Mouse (Mus musculus) MEL (cell line): ENCODE measurements around the gene Pole.

Experiments
- POLR2A ChIP-seq, 2 experiments: IDR thresholded peaks; 2 replicates each; pipeline ENCODE4 v1.6.1; 2011 to 2012; ENCODE audit warnings: low read length in 2 of 2, mild to moderate bottlenecking in 2 of 2, control low read depth in 1 of 2, improper control_type of control experiment in 1 of 2, low read depth in 1 of 2, moderate library complexity in 1 of 2; ENCODE audit not compliant: control insufficient read depth in 1 of 2, insufficient read depth in 1 of 2, poor library complexity in 1 of 2
- TCF12 ChIP-seq: IDR thresholded peaks from 2 replicates; pipeline ENCODE4 v1.6.1; 2014; ENCODE audit warnings: low read depth, mild to moderate bottlenecking, inconsistent platforms, low read length, improper control_type of control experiment, moderate library complexity
- UBTF ChIP-seq: IDR thresholded peaks from 2 replicates; pipeline ENCODE4 v1.6.1; 2012; ENCODE audit warnings: low read depth, mild to moderate bottlenecking, inconsistent platforms, low read length, improper control_type of control experiment, moderate library complexity, borderline replicate concordance; ENCODE audit not compliant: insufficient read depth

DNA sequence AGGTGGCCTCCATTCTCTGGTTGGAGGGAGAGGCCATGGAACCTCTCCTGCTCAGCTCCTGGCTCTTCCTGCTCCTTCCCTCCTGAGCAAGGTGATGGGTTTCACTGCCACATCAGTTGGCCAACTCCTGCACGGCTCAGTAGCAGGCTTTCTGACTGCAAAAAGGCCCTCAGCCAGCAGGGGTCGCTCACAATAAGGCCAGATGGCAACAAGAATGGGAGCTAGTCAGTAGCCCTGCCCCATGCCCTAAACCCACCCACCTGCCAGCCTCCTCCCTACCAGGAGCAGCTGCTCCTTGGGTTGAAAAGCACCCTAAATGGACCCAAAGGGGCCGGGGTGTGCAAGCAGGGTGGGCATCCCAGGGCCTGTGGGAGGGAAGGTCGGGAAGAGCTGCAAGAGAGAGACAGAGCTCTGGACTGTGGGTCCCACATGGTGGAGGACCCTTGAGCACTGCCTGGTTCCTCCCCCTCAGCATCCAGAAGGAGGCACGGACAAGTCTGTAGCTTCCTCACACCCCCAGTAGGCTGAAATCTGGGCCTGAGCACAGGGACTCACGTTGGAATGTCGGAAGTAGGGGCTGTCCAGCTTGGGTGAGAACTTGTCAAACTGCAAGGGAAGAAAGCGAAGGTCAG lies 90.8 kb downstream of the Pole start:
- TF ChIP-seq TCF12 (no peak), UBTF (no peak), POLR2A (IDR thresholded peaks at IDR 0.05; ENCODE audit: control insufficient read depth in 1 of 2, insufficient read depth in 1 of 2, low read depth in 1 of 2, low read length in 2 of 2, poor library complexity in 1 of 2) (no peak)
